Mouse (Mus musculus): ENCODE measurements around the gene Cox17. TPM values are rescaled to one million over a fixed set of nuclear protein-coding genes. Genes with fewer than 3 reads are reported as not detected.

Gene Cox17
- 107 and 108 TPM in 2 replicates for polyA plus RNA-seq (2014; fragmentation: Nextera tagmentation; extraction: Ambion mirVana)

GRCm38 (mm10) chr16:38346529-38347325, at the start of gene Cox17, which contains the start of gene Gm21987:
Gene Cox17, plus strand, starts transcription at chr16:38346991.
Gene Gm21987, plus strand, starts transcription at chr16:38347040.
- Histone ChIP-seq H3K27me3 (ENCODE audit: control insufficient read depth, insufficient read depth, low read length) (no peaks in the 10 kb centered on the region), H3K36me3 (replicated peaks; ENCODE audit: control insufficient read depth, insufficient read depth, low read depth, low read length) (no peaks in the 10 kb centered on the region; the same call in 1 of the 2 replicates), H3K9ac (replicated peaks; ENCODE audit: low read length) (peak within 1 kb of the TSS; percentile 75), H3K27ac (replicated peaks; ENCODE audit: low read depth, low read length) (peak within 1 kb of the TSS; percentile 23), H3K9me3 (replicated peaks; ENCODE audit: control insufficient read depth, low read length) (no peaks in the 10 kb centered on the region), H3K4me1 (ENCODE audit: control insufficient read depth, insufficient read depth, low read length) (0 out of 2 replicates have a peak, but pooled peaks cover 2% of the 10 kb centered on the region), H3K4me3 (ENCODE audit: low read depth, low read length) (peak within 1 kb of the TSS; percentile 66), H3K4me2 (ENCODE audit: low read depth, low read length) (peak within 1 kb of the TSS; percentile 41)
- WGBS, result 3% methylated on average over 35 of the region's 35 CpGs
- DNase-seq (ENCODE audit: low spot score) (peak; percentile 96), ATAC-seq (replicated peaks; ENCODE audit: insufficient number of reproducible peaks, low FRiP score, low TSS enrichment, low read depth) (peak; percentile 94)

GRCm38 (mm10) chr16:38298410-38298809, 48.4 kb upstream of the Cox17 start:
- H3K9ac ChIP-seq (replicated peaks; ENCODE audit: low read length), result no peak overlapping the region
- H3K36me3 ChIP-seq (replicated peaks; ENCODE audit: control insufficient read depth, insufficient read depth, low read depth, low read length), result no peaks in the 10 kb centered on the region
- H3K27ac ChIP-seq (replicated peaks; ENCODE audit: low read depth, low read length), result no peak overlapping the region
- no peaks in the 10 kb centered on the region for H3K4me1 ChIP-seq (ENCODE audit: control insufficient read depth, insufficient read depth, low read length)
- H3K4me3 ChIP-seq (ENCODE audit: low read depth, low read length), result no peak overlapping the region
- ATAC-seq (replicated peaks; ENCODE audit: insufficient number of reproducible peaks, low FRiP score, low TSS enrichment, low read depth), result no peak
- WGBS, result 84% methylated on average over 6 of the region's 6 CpGs
- no peaks in the 10 kb centered on the region for H3K9me3 ChIP-seq (replicated peaks; ENCODE audit: control insufficient read depth, low read length)
- no peak overlapping the region for H3K4me2 ChIP-seq (ENCODE audit: low read depth, low read length)
- no peak for DNase-seq (ENCODE audit: low spot score)
- H3K27me3 ChIP-seq (ENCODE audit: control insufficient read depth, insufficient read depth, low read length), result no peaks in the 10 kb centered on the region

GRCm38 (mm10) chr16:38302367-38302766, 44.4 kb upstream of the Cox17 start:
- no peaks in the 10 kb centered on the region for H3K9me3 ChIP-seq (replicated peaks; ENCODE audit: control insufficient read depth, low read length)
- 88% methylated on average over 13 of the region's 13 CpGs for WGBS
- no peak for ATAC-seq (replicated peaks; ENCODE audit: insufficient number of reproducible peaks, low FRiP score, low TSS enrichment, low read depth)
- no peak overlapping the region for H3K27ac ChIP-seq (replicated peaks; ENCODE audit: low read depth, low read length)
- no peak for DNase-seq (ENCODE audit: low spot score)
- no peaks in the 10 kb centered on the region for H3K36me3 ChIP-seq (replicated peaks; ENCODE audit: control insufficient read depth, insufficient read depth, low read depth, low read length)
- H3K9ac ChIP-seq (replicated peaks; ENCODE audit: low read length), result no peak overlapping the region
- no peaks in the 10 kb centered on the region for H3K27me3 ChIP-seq (ENCODE audit: control insufficient read depth, insufficient read depth, low read length)
- H3K4me1 ChIP-seq (ENCODE audit: control insufficient read depth, insufficient read depth, low read length), result no peaks in the 10 kb centered on the region; the same call in 1 of the 2 replicates
- H3K4me3 ChIP-seq (ENCODE audit: low read depth, low read length), result no peak overlapping the region
- H3K4me2 ChIP-seq (ENCODE audit: low read depth, low read length), result no peak overlapping the region

GRCm38 (mm10) chr16:38304460-38305194, 42.2 kb upstream of the Cox17 start:
- Histone ChIP-seq H3K4me2 (ENCODE audit: low read depth, low read length) (no peak overlapping the region), H3K4me3 (ENCODE audit: low read depth, low read length) (no peak overlapping the region), H3K27ac (replicated peaks; ENCODE audit: low read depth, low read length) (no peak overlapping the region)

GRCm38 (mm10) chr16:38306571-38307220, 40.1 kb upstream of the Cox17 start:
- Histone ChIP-seq H3K27ac (replicated peaks; ENCODE audit: low read depth, low read length) (no peak overlapping the region), H3K36me3 (replicated peaks; ENCODE audit: control insufficient read depth, insufficient read depth, low read depth, low read length) (no peaks in the 10 kb centered on the region), H3K27me3 (ENCODE audit: control insufficient read depth, insufficient read depth, low read length) (no peaks in the 10 kb centered on the region), H3K4me2 (ENCODE audit: low read depth, low read length) (no peak overlapping the region), H3K9ac (replicated peaks; ENCODE audit: low read length) (no peak overlapping the region), H3K4me1 (ENCODE audit: control insufficient read depth, insufficient read depth, low read length) (no peaks in the 10 kb centered on the region; the same call in 1 of the 2 replicates), H3K4me3 (ENCODE audit: low read depth, low read length) (no peak overlapping the region), H3K9me3 (replicated peaks; ENCODE audit: control insufficient read depth, low read length) (no peaks in the 10 kb centered on the region)
- peak; percentile 39; the same call in 1 of the 2 replicates for ATAC-seq (replicated peaks; ENCODE audit: insufficient number of reproducible peaks, low FRiP score, low TSS enrichment, low read depth)
- DNase-seq (ENCODE audit: low spot score), result no peak
- WGBS, result 47% methylated on average over 18 of the region's 18 CpGs

More at GRCm38 (mm10) chr16:38304460-38305194, 42.2 kb upstream of the Cox17 start:
- no peaks in the 10 kb centered on the region for H3K36me3 ChIP-seq (replicated peaks; ENCODE audit: control insufficient read depth, insufficient read depth, low read depth, low read length)
- no peaks in the 10 kb centered on the region for H3K9me3 ChIP-seq (replicated peaks; ENCODE audit: control insufficient read depth, low read length)
- no peaks in the 10 kb centered on the region; the same call in 1 of the 2 replicates for H3K4me1 ChIP-seq (ENCODE audit: control insufficient read depth, insufficient read depth, low read length)
- no peaks in the 10 kb centered on the region for H3K27me3 ChIP-seq (ENCODE audit: control insufficient read depth, insufficient read depth, low read length)
- no peak for ATAC-seq (replicated peaks; ENCODE audit: insufficient number of reproducible peaks, low FRiP score, low TSS enrichment, low read depth)
- no peak overlapping the region for H3K9ac ChIP-seq (replicated peaks; ENCODE audit: low read length)
- DNase-seq (ENCODE audit: low spot score), result no peak
- 73% methylated on average over 17 of the region's 17 CpGs for WGBS

- Histone ChIP-seq H3K9ac (replicated peaks; ENCODE audit: low read length) (no peak overlapping the region), H3K27me3 (ENCODE audit: control insufficient read depth, insufficient read depth, low read length) (no peaks in the 10 kb centered on the region), H3K9me3 (replicated peaks; ENCODE audit: control insufficient read depth, low read length) (no peaks in the 10 kb centered on the region), H3K4me3 (ENCODE audit: low read depth, low read length) (no peak overlapping the region), H3K4me1 (ENCODE audit: control insufficient read depth, insufficient read depth, low read length) (no peaks in the 10 kb centered on the region; the same call in 1 of the 2 replicates), H3K4me2 (ENCODE audit: low read depth, low read length) (no peak overlapping the region), H3K27ac (replicated peaks; ENCODE audit: low read depth, low read length) (no peak overlapping the region), H3K36me3 (replicated peaks; ENCODE audit: control insufficient read depth, insufficient read depth, low read depth, low read length) (no peaks in the 10 kb centered on the region)
- DNase-seq (ENCODE audit: low spot score) (no peak), ATAC-seq (replicated peaks; ENCODE audit: insufficient number of reproducible peaks, low FRiP score, low TSS enrichment, low read depth) (peak; percentile 81)
- WGBS, result 34% methylated on average over 5 of the region's 5 CpGs
These were observed 39.6 kb upstream of the Cox17 start for GRCm38 (mm10) chr16:38307221-38307605.

- Histone ChIP-seq H3K9me3 (replicated peaks; ENCODE audit: control insufficient read depth, low read length) (no peaks in the 10 kb centered on the region), H3K4me3 (ENCODE audit: low read depth, low read length) (no peak overlapping the region), H3K36me3 (replicated peaks; ENCODE audit: control insufficient read depth, insufficient read depth, low read depth, low read length) (no peaks in the 10 kb centered on the region), H3K4me2 (ENCODE audit: low read depth, low read length) (no peak overlapping the region), H3K9ac (replicated peaks; ENCODE audit: low read length) (no peak overlapping the region), H3K27me3 (ENCODE audit: control insufficient read depth, insufficient read depth, low read length) (no peaks in the 10 kb centered on the region), H3K4me1 (ENCODE audit: control insufficient read depth, insufficient read depth, low read length) (no peaks in the 10 kb centered on the region; the same call in 1 of the 2 replicates), H3K27ac (replicated peaks; ENCODE audit: low read depth, low read length) (no peak overlapping the region)
- DNase-seq (ENCODE audit: low spot score) (no peak), ATAC-seq (replicated peaks; ENCODE audit: insufficient number of reproducible peaks, low FRiP score, low TSS enrichment, low read depth) (no peak)
- 49% methylated on average over 7 of the region's 7 CpGs for WGBS
These were observed 39.1 kb upstream of the Cox17 start for GRCm38 (mm10) chr16:38307651-38308050.

Data from embryonic facial prominence, embryonic 11.5 days (tissue).